Mouse (Mus musculus): Measurements from ENCODE around the gene Gm10570.

Gm10570 gene

GRCm38 (mm10) chr4:130308231-130309081 lies at the start of gene Gm10570, which contains the start of gene Fabp3:
Gm10570 (minus strand) TSS chr4:130308674.
Fabp3 (plus strand) TSS chr4:130308595.
- CTCF ChIA-PET: no interaction called here

- CTCF ChIA-PET: no interaction called here
Observed at GRCm38 (mm10) chr4:130357946-130358345, 49.5 kb upstream of the Gm10570 start.

GRCm38 (mm10) chr4:130352588-130352987 lies 44.1 kb upstream of the Gm10570 start:
- CTCF ChIA-PET: no interaction called here

- CTCF ChIA-PET: interaction anchor here (0.8 kb wide), 1 partner anchor 8 kb away, joined by 3 read pairs; no protein-coding TSS in a partner anchor
Observed at GRCm38 (mm10) chr4:130350690-130351422, 42.4 kb upstream of the Gm10570 start.

- CTCF ChIA-PET: no interaction called here
Observed at GRCm38 (mm10) chr4:130349666-130350065, 41.2 kb upstream of the Gm10570 start.

GRCm38 (mm10) chr4:130341691-130342090 lies 33.2 kb upstream of the Gm10570 start:
- CTCF ChIA-PET: interaction anchor here (1.5 kb wide), 1 partner anchor 192 kb away, joined by 4 read pairs; no protein-coding TSS in a partner anchor

- CTCF ChIA-PET: no interaction called here
Observed at GRCm38 (mm10) chr4:130335867-130336266, 27.4 kb upstream of the Gm10570 start.

- CTCF ChIA-PET: no interaction called here
Observed at GRCm38 (mm10) chr4:130327366-130327765, 18.9 kb upstream of the Gm10570 start.

- CTCF ChIA-PET: no interaction called here
Observed at GRCm38 (mm10) chr4:130325446-130325845, 17.0 kb upstream of the Gm10570 start.

- CTCF ChIA-PET: no interaction called here
Observed at GRCm38 (mm10) chr4:130323607-130324006, 15.1 kb upstream of the Gm10570 start.

- CTCF ChIA-PET: no interaction called here
Observed at GRCm38 (mm10) chr4:130323165-130323564, 14.7 kb upstream of the Gm10570 start.

- CTCF ChIA-PET: no interaction called here
Observed at GRCm38 (mm10) chr4:130322567-130322966, 14.1 kb upstream of the Gm10570 start.

- CTCF ChIA-PET: no interaction called here
Observed at GRCm38 (mm10) chr4:130321640-130322039, 13.2 kb upstream of the Gm10570 start.

- CTCF ChIA-PET: no interaction called here
Observed at GRCm38 (mm10) chr4:130319564-130319963, 11.1 kb upstream of the Gm10570 start.

GRCm38 (mm10) chr4:130318122-130318521 lies 9.6 kb upstream of the Gm10570 start:
- CTCF ChIA-PET: no interaction called here

- CTCF ChIA-PET: no interaction called here
Observed at GRCm38 (mm10) chr4:130316691-130317090, 8.2 kb upstream of the Gm10570 start.

GRCm38 (mm10) chr4:130315771-130316527 lies 7.5 kb upstream of the Gm10570 start:
- CTCF ChIA-PET: no interaction called here

GRCm38 (mm10) chr4:130313552-130313951 lies 5.1 kb upstream of the Gm10570 start:
- CTCF ChIA-PET: no interaction called here

GRCm38 (mm10) chr4:130312526-130312925 lies 4.1 kb upstream of the Gm10570 start:
- CTCF ChIA-PET: no interaction called here

GRCm38 (mm10) chr4:130309254-130309653 lies 780 bp upstream of the Gm10570 start:
- CTCF ChIA-PET: no interaction called here

- CTCF ChIA-PET: no interaction called here
Observed at GRCm38 (mm10) chr4:130307851-130308230, 633 bp downstream of the Gm10570 start.

Measured in spleen, embryonic (tissue).